Mouse (Mus musculus): ENCODE measurements around the gene Gm5244. TPM values are rescaled to one million over a fixed set of nuclear protein-coding genes. Genes with fewer than 3 reads are reported as not detected.

Gene Gm5244
- polyA plus RNA-seq, 1 experiment: not detected

DNA sequence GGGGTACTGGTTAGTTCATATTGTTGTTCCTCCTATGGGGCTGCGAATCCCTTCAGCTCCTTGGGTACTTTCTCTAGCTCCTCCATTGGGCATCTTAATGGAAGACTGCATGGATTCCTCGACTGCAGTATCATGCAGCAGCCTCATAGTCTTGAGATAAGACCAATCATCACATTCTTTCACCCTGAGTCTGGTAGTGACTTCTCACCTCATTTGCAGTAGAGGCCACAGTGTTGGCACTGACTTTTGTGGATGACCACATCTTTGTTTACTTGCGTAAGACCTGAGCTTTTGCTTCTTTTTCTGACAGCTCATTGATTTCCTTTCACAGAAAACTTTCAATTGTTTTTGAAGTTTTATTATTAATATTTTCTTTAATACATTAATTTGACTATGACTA, 40.8 kb upstream of the Gm5244 start:
- no peak overlapping the region for H3K27ac ChIP-seq (ENCODE audit: insufficient read depth, low read length)
- H3K27me3 ChIP-seq (ENCODE audit: control insufficient read depth, insufficient read depth, low read length): no peaks in the 10 kb centered on the region
- H3K4me1 ChIP-seq (ENCODE audit: control insufficient read depth, insufficient read depth, low read length): no peaks in the 10 kb centered on the region
- TF ChIP-seq POLR2A (IDR thresholded peaks at IDR 0.05; ENCODE audit: borderline replicate concordance, insufficient read depth, low read length): no peak
- no peak for TF ChIP-seq CTCF (IDR thresholded peaks at IDR 0.05; ENCODE audit: borderline replicate concordance, insufficient read depth, low read depth, low read length)
- H3K4me3 ChIP-seq (replicated peaks; ENCODE audit: insufficient read depth, low read depth, low read length): no peak overlapping the region
- WGBS: 80% methylated on average over 3 of the region's 3 CpGs
- no peak for DNase-seq

DNA sequence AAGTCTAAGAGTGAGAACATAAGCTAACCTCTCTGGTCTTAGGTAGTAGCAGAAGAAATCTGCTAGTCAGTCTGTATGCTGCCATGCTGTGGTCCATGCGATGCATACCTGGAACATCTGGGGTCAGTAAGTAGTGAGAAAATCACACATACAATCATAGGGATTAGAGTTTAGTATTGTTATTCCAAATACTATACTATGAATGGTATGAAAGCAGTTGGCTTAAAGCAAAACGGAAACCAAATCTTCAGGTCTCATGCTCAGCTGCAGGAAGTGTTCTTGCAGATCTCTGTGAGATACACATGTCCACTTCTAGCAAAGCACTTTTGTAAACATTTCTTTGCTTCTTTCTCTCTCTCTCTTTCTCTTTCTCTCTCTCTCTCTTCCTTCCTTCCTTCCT, 40.3 kb upstream of the Gm5244 start:
- 78% methylated on average over 2 of the region's 2 CpGs for WGBS

GRCm38 (mm10) chr19:12812644-12813364, 33.7 kb upstream of the Gm5244 start:
- no peak overlapping the region for H3K4me3 ChIP-seq (replicated peaks; ENCODE audit: insufficient read depth, low read depth, low read length)
- whole genome bisulfite sequencing: 43% methylated on average over 1 of the region's 1 CpGs
- no peaks in the 10 kb centered on the region for H3K27me3 ChIP-seq (ENCODE audit: control insufficient read depth, insufficient read depth, low read length)
- no peak for DNase-seq
- no peaks in the 10 kb centered on the region for H3K4me1 ChIP-seq (ENCODE audit: control insufficient read depth, insufficient read depth, low read length)
- H3K27ac ChIP-seq (ENCODE audit: insufficient read depth, low read length): no peak overlapping the region
- TF ChIP-seq CTCF (IDR thresholded peaks at IDR 0.05; ENCODE audit: borderline replicate concordance, insufficient read depth, low read depth, low read length): no peak
- TF ChIP-seq POLR2A (IDR thresholded peaks at IDR 0.05; ENCODE audit: borderline replicate concordance, insufficient read depth, low read length): no peak

More for the DNA sequence above, 40.3 kb upstream of the Gm5244 start:
- TF ChIP-seq POLR2A (IDR thresholded peaks at IDR 0.05; ENCODE audit: borderline replicate concordance, insufficient read depth, low read length) (no peak), CTCF (IDR thresholded peaks at IDR 0.05; ENCODE audit: borderline replicate concordance, insufficient read depth, low read depth, low read length) (no peak)
- Histone ChIP-seq H3K27me3 (ENCODE audit: control insufficient read depth, insufficient read depth, low read length) (no peaks in the 10 kb centered on the region), H3K4me3 (replicated peaks; ENCODE audit: insufficient read depth, low read depth, low read length) (no peak overlapping the region), H3K27ac (ENCODE audit: insufficient read depth, low read length) (no peak overlapping the region), H3K4me1 (ENCODE audit: control insufficient read depth, insufficient read depth, low read length) (no peaks in the 10 kb centered on the region)
- no peak for DNase-seq

DNA sequence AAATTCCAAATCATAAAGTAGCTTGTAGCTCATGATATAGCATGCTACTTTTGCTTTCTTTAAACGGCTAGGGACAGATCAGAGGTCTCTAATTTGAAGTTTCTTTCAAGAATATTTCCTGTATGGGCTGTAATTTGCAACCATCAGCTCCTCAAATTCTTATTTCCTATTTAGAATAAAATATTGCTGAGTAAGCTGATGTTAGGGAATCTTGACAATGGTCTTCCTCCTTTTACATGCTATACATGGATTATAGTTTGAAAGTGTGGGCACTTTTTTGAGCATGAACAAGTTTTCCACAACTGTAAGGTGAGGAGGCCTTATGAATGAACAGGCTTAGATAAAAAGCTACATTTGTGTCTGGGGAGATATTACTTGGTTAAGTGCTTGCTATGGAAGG, 32.6 kb upstream of the Gm5244 start:
- Histone ChIP-seq H3K27me3 (ENCODE audit: control insufficient read depth, insufficient read depth, low read length) (no peaks in the 10 kb centered on the region), H3K4me1 (ENCODE audit: control insufficient read depth, insufficient read depth, low read length) (no peaks in the 10 kb centered on the region), H3K27ac (ENCODE audit: insufficient read depth, low read length) (no peak overlapping the region), H3K4me3 (replicated peaks; ENCODE audit: insufficient read depth, low read depth, low read length) (no peak overlapping the region)
- DNase-seq: no peak
- WGBS: 72% methylated on average over 1 of the region's 1 CpGs
- TF ChIP-seq CTCF (IDR thresholded peaks at IDR 0.05; ENCODE audit: borderline replicate concordance, insufficient read depth, low read depth, low read length) (no peak), POLR2A (IDR thresholded peaks at IDR 0.05; ENCODE audit: borderline replicate concordance, insufficient read depth, low read length) (no peak)

GRCm38 (mm10) chr19:12818507-12818906, 28.0 kb upstream of the Gm5244 start:
- no peak overlapping the region for H3K27ac ChIP-seq (ENCODE audit: insufficient read depth, low read length)
- WGBS: 79% methylated on average over 1 of the region's 1 CpGs
- no peak overlapping the region for H3K4me3 ChIP-seq (replicated peaks; ENCODE audit: insufficient read depth, low read depth, low read length)
- no peaks in the 10 kb centered on the region for H3K4me1 ChIP-seq (ENCODE audit: control insufficient read depth, insufficient read depth, low read length)
- H3K27me3 ChIP-seq (ENCODE audit: control insufficient read depth, insufficient read depth, low read length): no peaks in the 10 kb centered on the region
- TF ChIP-seq POLR2A (IDR thresholded peaks at IDR 0.05; ENCODE audit: borderline replicate concordance, insufficient read depth, low read length) (no peak), CTCF (IDR thresholded peaks at IDR 0.05; ENCODE audit: borderline replicate concordance, insufficient read depth, low read depth, low read length) (no peak)
- no peak for DNase-seq

DNA sequence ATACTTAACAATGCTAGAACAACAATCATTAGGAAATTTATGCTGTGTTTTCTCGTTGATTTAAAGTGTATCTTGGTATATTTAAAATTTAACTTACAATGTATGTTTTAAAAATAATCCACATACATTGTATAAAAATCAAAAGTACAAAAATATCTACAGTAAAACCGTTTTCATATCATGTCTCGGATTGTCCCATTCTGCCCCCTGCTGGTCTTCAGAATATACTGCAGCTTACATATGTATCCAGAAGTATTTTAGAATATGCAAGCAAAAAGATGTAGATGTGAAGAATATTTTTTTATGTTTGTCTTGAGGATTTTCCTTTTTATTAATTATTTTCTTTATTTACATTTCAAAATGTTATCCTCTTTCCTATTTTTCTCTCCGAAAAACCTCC, 26.1 kb upstream of the Gm5244 start:
- peak in 1 of 2 experiments; percentile 25 for DNase-seq
- no peaks in the 10 kb centered on the region for H3K27me3 ChIP-seq (ENCODE audit: control insufficient read depth, insufficient read depth, low read length)
- H3K27ac ChIP-seq (ENCODE audit: insufficient read depth, low read length): no peak overlapping the region
- 31% methylated on average over 4 of the region's 4 CpGs for WGBS
- no peaks in the 10 kb centered on the region for H3K4me1 ChIP-seq (ENCODE audit: control insufficient read depth, insufficient read depth, low read length)
- TF ChIP-seq CTCF (IDR thresholded peaks at IDR 0.05; ENCODE audit: borderline replicate concordance, insufficient read depth, low read depth, low read length) (0 out of 2 replicates have a peak, but pooled peaks have one; percentile 19), POLR2A (IDR thresholded peaks at IDR 0.05; ENCODE audit: borderline replicate concordance, insufficient read depth, low read length) (no peak)
- no peak overlapping the region for H3K4me3 ChIP-seq (replicated peaks; ENCODE audit: insufficient read depth, low read depth, low read length)

- TF ChIP-seq CTCF (IDR thresholded peaks at IDR 0.05; ENCODE audit: borderline replicate concordance, insufficient read depth, low read depth, low read length): no peak
- no peak for TF ChIP-seq POLR2A (IDR thresholded peaks at IDR 0.05; ENCODE audit: borderline replicate concordance, insufficient read depth, low read length)
- no peak overlapping the region for H3K4me3 ChIP-seq (replicated peaks; ENCODE audit: insufficient read depth, low read depth, low read length)
- WGBS: 71% methylated on average over 4 of the region's 4 CpGs
- H3K27me3 ChIP-seq (ENCODE audit: control insufficient read depth, insufficient read depth, low read length): no peaks in the 10 kb centered on the region
- no peak for DNase-seq
- H3K4me1 ChIP-seq (ENCODE audit: control insufficient read depth, insufficient read depth, low read length): no peaks in the 10 kb centered on the region
- H3K27ac ChIP-seq (ENCODE audit: insufficient read depth, low read length): no peak overlapping the region
Observed at GRCm38 (mm10) chr19:12824549-12824948, 21.9 kb upstream of the Gm5244 start.

GRCm38 (mm10) chr19:12830823-12831430, 15.6 kb upstream of the Gm5244 start:
- no peaks in the 10 kb centered on the region for H3K27me3 ChIP-seq (ENCODE audit: control insufficient read depth, insufficient read depth, low read length)
- no peaks in the 10 kb centered on the region for H3K4me1 ChIP-seq (ENCODE audit: control insufficient read depth, insufficient read depth, low read length)
- H3K27ac ChIP-seq (ENCODE audit: insufficient read depth, low read length): no peak overlapping the region
- DNase-seq: no peak
- 64% methylated on average over 2 of the region's 2 CpGs for WGBS
- TF ChIP-seq CTCF (IDR thresholded peaks at IDR 0.05; ENCODE audit: borderline replicate concordance, insufficient read depth, low read depth, low read length): no peak
- TF ChIP-seq POLR2A (IDR thresholded peaks at IDR 0.05; ENCODE audit: borderline replicate concordance, insufficient read depth, low read length): no peak
- no peak overlapping the region for H3K4me3 ChIP-seq (replicated peaks; ENCODE audit: insufficient read depth, low read depth, low read length)
